11 mouse cellular contexts compared by ENCODE assay signal in the genomic region with DNA sequence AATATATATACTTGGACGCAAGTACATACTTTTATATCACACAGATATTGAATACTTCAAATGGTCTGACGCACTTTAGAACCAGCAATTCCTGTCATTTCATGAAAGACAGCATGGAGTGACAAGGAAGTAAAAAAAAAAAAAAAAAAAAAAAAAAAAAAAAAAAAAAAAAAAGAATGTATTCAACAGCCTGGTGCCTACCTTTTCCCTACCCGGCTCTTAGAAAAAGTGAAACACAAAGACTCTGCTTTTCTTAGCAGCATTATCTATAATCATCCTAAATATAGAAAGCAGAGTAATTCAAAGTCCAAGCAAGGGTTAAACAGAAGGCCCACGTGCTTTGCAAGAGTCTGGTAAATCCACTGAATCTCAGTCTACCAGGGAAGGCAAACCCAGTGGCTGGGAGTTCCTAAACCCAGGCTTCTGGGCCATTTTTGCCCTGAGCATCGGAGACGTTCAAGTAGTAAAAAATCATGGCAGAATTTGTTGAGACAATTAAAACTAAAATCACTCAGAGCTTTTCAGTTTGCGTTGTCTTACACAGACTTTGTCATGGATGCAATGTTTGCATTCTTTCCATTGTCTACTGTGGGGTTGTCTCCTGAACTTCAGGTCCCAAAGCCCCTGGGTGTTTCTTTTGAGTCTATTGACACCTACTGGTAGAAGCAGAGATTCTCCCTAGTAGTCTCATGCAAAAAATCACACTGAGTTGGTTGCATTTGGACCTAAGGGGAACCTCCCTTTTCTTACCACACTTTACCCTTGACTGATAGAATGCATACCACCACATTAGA.
DNase-seq lines count a peak whose midpoint lies in the region; ATAC-seq lines count a peak whose summit lies in the region.
"Had no signal": no experiment of that assay in that cellular context is flagged by ENCODE, and none has a peak within 500 bp of the region (broad histone marks: within the 10 kb centered on the region; RNA-seq: fewer than 3 reads in every experiment).

No protein-coding gene starts in this region.

- H3K4me3 ChIP-seq in hindbrain, embryonic 15.5 days: no peak overlapping the region
- H3K4me3 ChIP-seq: erythroblast, embryonic 14.5 days had no signal

- 0 out of 2 replicates have a peak overlapping the region, but pooled peaks have one; percentile 11 for H3K27ac ChIP-seq in hindbrain, embryonic 15.5 days (replicated peaks)

- DNase-seq in left cerebral cortex, postnatal 14 days (ENCODE audit: low spot score in 2 of 2): peak; percentile 13 to 18
- no peak for DNase-seq in left cerebral cortex, adult 9 months (ENCODE audit: low spot score in 2 of 2)
- DNase-seq in embryo, embryonic 10.5 days (ENCODE audit: low spot score): peak; percentile 78
- DNase-seq in retina, postnatal 1 day: peak; percentile 75
- no peak for DNase-seq in testis, postnatal 10 days (ENCODE audit: low spot score)
- no peak for DNase-seq in frontal cortex, postnatal 25 days (ENCODE audit: low spot score in 2 of 2)
- no peak for DNase-seq in thymus, postnatal 4 days
- DNase-seq: kidney, adult 18-20 months; thymus, postnatal 25 days had no signal

- no peaks in the 10 kb centered on the region for H3K36me3 ChIP-seq in hindbrain, embryonic 15.5 days

- no peak overlapping the region for H3K9ac ChIP-seq in hindbrain, embryonic 15.5 days

- intact Hi-C loops in left cerebral cortex, postnatal 14 days (cut with DNase I): no loop called here

- 48% methylated on average over 7 of the region's 7 CpGs for WGBS in hindbrain, embryonic 15.5 days

- peak; percentile 68; the same call in 1 of the 2 replicates for ATAC-seq in hindbrain, embryonic 15.5 days (ENCODE audit: low FRiP score, low read depth)

- no peaks in the 10 kb centered on the region for H3K9me3 ChIP-seq in hindbrain, embryonic 15.5 days

- H3K27me3 ChIP-seq in hindbrain, embryonic 15.5 days: no peaks in the 10 kb centered on the region

- H3K4me1 ChIP-seq in hindbrain, embryonic 15.5 days (replicated peaks): no peaks in the 10 kb centered on the region

- peak overlapping the region; percentile 27; the same call in 1 of the 2 replicates for H3K4me2 ChIP-seq in hindbrain, embryonic 15.5 days

Comparison
In these comparisons a context has a peak if more than half of its experiments do, and no peak if none do; other contexts are left out.
1. DNase-seq: peak in left cerebral cortex, postnatal 14 days (2 of 2), embryo, embryonic 10.5 days (single experiment) and retina, postnatal 1 day (single experiment); none in left cerebral cortex, adult 9 months (0 of 2), testis, postnatal 10 days (single experiment), frontal cortex, postnatal 25 days (0 of 2) and thymus, postnatal 4 days (single experiment).